Mouse (Mus musculus): ENCODE data around the gene Alcam.

Alcam gene

GRCm38 (mm10) chr16:52368521-52368920 lies 85.4 kb downstream of the Alcam start:
- DNase-seq (ENCODE audit: low spot score in 2 of 2), result no peak

GRCm38 (mm10) chr16:52366915-52367314 lies 87.0 kb downstream of the Alcam start:
- DNase-seq (ENCODE audit: low spot score in 2 of 2), result no peak

- DNase-seq (ENCODE audit: low spot score in 2 of 2), result no peak
These were observed 89.8 kb downstream of the Alcam start for GRCm38 (mm10) chr16:52363944-52364511.

GRCm38 (mm10) chr16:52343467-52344033 lies 110.3 kb downstream of the Alcam start:
- no peak for DNase-seq (ENCODE audit: low spot score in 2 of 2)

DNA sequence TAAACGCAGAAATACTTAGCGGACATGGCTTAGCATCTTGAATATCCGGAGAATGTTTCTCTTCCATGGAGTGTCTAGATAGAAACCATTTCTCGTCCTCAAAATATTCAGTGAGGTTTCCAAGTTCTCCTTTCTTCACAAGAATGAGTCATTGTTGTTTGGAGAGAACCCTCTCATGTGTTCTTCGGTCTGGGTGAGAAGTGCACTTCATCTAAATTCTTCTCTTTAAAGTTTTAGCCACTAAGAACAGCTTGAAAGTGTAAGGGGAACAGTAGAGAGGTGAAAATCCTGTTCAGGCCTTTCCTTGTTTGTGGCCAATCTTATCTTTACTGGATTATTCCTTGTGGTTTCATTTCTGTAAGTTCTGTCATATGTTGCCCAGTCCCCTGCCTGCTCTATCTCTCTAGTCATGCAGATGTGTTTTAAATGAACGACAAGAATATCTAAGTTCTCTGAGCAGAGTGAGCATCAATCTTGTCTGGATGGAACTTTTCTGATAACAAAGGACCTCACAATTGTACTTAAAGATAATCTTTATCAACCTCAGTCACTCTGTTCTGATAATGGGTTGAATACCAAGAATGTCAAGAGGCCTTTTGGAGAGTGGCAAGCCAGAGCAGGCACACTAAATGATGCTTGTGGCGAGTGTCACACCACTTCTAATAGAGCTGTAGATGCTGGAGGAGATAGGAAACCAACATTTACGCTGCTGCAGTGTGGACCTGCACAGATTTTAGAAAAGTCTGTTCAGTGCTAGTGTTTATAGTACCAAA lies 111.0 kb downstream of the Alcam start:
- DNase-seq (ENCODE audit: low spot score in 2 of 2), result no peak

GRCm38 (mm10) chr16:52334084-52334483 lies 119.8 kb downstream of the Alcam start:
- no peak for DNase-seq (ENCODE audit: low spot score in 2 of 2)

- DNase-seq (ENCODE audit: low spot score in 2 of 2), result no peak
These were observed 120.2 kb downstream of the Alcam start for GRCm38 (mm10) chr16:52333631-52334030.

- no peak for DNase-seq (ENCODE audit: low spot score in 2 of 2)
These were observed 122.5 kb downstream of the Alcam start for GRCm38 (mm10) chr16:52331341-52331830.

- no peak for DNase-seq (ENCODE audit: low spot score in 2 of 2)
These were observed 124.5 kb downstream of the Alcam start for GRCm38 (mm10) chr16:52329420-52329819.

- no peak for DNase-seq (ENCODE audit: low spot score in 2 of 2)
These were observed 134.6 kb downstream of the Alcam start for GRCm38 (mm10) chr16:52319229-52319628.

DNA sequence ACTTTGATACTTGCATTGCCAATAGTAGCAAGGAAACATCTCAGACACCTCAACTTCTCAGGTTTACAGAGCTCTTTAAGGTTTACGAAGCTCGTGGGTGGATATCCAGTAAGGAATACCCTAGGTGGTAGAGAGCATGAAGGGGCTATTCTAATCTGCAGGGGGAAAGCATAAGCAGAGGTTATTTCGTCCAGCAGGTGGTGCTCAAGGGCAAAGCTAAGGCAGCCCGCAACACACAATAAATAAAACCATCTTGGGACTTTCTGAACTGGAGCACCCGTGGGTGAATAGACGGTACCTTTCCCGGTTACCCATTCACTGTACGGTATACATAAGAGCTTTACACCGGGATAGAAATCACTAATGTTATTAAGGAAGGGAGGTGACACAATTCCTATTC lies 142.8 kb downstream of the Alcam start:
- DNase-seq (ENCODE audit: low spot score in 2 of 2), result peak; percentile 76 to 84

DNA sequence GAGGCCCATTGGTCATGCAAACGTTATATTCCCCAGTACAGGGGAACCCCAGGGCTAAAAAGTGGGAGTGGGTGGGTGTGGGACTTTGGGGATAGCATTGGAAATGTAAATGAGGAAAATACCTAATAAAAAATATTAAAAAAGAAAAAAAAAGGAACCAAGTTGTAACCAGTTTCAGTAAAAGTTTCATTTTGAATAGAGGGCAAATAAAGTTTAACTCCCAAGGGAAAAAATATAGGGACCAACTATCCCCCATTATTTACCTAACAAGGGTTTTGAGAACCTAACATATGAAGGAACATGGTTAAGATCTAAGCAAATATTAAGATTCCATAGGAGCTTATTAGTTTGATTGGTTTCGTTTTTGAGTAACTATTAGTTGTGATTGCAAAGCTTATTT lies 146.9 kb downstream of the Alcam start:
- no peak for DNase-seq (ENCODE audit: low spot score in 2 of 2)

DNA sequence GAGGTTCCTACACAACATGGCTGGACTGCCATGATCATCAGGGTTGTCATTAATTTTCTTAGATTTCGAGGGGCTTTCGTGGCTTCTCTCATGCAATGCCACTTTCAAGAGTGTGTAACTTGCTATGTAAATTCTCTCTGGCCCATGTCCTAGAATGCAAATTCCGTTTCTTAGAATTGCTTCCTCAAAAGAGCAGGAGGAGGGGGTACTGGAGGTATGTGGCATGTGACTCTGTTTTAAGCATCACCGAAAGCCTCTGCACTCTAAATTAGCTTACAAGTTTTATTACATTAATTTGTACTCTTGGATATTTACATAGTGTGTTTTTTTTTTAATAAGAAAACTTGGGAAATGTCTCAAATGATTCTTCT lies 150.4 kb downstream of the Alcam start:
- no peak for DNase-seq (ENCODE audit: low spot score in 2 of 2)

GRCm38 (mm10) chr16:52302790-52303531 lies 150.9 kb downstream of the Alcam start:
- DNase-seq (ENCODE audit: low spot score in 2 of 2), result no peak

DNA sequence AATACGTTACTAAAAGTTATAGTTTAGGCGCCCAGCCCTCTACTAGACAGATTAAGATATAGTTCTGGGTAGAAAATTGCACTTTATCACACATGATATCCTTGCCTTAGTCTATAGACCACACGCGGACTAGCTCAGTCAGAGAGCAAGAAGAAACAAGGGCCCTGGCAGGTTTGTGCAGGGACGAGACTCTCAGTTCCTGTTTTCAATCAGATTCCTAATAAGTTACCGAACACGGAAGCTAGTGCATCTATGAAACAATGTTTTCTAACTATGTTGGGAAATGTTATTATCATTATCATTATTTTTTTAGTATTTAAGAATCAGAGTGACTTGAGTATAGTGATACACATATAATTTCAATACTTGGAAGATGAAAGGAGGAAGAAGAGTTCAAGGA lies 152.1 kb downstream of the Alcam start:
- no peak for DNase-seq (ENCODE audit: low spot score in 2 of 2)

- DNase-seq (ENCODE audit: low spot score in 2 of 2), result no peak
These were observed 157.5 kb downstream of the Alcam start for GRCm38 (mm10) chr16:52296376-52296775.

- DNase-seq (ENCODE audit: low spot score in 2 of 2), result no peak
These were observed 158.3 kb downstream of the Alcam start for GRCm38 (mm10) chr16:52295535-52295934.

DNA sequence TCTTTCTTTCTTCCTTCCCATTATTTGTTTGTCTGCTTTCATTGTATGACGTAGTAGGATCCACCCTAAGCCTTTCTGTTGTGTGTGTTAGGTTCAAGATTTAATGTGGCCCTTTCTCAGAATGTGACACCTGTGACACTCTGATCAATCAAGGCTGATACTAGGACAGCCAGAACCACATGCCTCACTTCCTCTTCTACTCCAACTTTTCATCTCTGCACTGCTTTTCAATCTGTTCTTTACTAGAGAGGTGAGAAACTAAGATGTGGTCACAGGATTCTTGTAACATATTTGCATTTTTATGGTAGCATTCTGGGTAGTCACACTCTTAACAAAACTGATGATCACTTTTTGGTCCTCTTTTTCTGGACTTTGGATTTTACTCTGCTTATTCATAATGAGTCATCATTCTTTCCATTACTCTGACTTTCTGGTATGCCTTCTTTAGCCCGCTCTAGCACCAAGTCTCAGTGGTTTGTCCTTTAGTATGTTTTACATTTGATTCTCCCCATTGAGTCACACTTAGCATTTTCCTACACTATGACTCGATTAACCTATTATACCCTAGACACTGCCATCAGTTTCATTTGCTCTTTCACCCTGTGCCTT lies 161.3 kb downstream of the Alcam start:
- DNase-seq (ENCODE audit: low spot score in 2 of 2), result no peak

GRCm38 (mm10) chr16:52280186-52280585 lies 173.7 kb downstream of the Alcam start:
- no peak for DNase-seq (ENCODE audit: low spot score in 2 of 2)

DNA sequence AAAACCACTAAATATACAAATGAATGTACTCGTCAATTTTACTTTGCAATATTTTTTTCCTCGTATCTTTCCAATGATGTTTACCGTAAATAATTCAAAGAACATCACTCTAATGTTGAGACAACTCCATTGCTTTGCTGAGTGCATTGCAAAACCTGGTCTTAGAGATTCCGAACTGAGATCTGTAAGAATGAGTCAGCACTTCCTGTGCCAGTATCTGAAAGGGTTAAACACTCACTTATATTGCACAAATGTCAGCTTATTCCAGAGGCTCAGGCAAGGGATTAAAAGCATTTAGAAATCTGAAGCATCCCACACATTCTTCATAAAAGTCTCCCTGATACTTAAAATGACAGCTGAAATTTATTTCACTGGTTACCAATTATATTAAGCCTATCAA lies 188.8 kb downstream of the Alcam start:
- no peak for DNase-seq (ENCODE audit: low spot score in 2 of 2)

DNA sequence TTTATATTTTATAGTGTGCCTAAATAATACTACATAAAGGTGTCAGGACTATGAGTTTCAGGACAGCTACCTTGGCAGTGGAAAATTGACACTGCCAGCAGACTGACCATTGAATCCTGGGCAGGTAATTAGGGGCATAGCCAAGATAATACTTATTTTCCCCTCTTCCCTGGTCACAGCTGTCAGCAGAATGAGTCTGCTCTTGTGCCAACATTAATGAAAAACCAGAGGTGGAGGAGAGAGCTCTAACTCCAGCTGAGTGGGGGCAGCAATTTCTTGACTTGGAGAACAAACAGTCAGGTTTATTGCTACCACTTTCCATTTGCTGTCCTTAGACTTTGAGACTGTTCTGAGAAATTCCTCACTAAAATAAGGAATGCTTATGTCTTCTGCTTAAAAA lies 190.1 kb downstream of the Alcam start:
- DNase-seq (ENCODE audit: low spot score in 2 of 2), result no peak

DNA sequence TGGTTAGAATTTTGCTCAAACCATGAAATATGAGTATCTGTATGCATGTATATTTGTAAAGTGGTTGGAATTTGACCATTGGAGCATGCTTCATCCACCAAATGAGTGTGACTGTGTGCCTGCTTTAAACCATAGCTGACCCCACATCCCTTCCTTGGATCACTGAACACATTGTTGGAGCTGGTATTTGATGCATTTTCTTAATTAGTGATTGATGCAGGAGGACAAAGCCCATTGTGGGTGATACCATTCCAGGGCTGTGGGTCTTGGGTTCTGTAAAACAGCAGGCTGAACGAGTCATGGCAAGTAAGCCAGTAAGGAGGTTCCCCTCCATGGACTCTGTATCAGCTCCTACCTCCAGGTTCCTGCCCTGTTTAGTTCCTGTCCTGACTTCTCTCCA lies 191.3 kb downstream of the Alcam start:
- no peak for DNase-seq (ENCODE audit: low spot score in 2 of 2)

Data from right cerebral cortex, postnatal 10 days (tissue).